Mouse (Mus musculus): ENCODE results near the gene Wnt10b. TPM values are rescaled to one million over a fixed set of nuclear protein-coding genes. Genes with fewer than 3 reads are reported as not detected.

Wnt10b gene
- polyA plus RNA-seq, 1 experiment from 2014 or later = 0.34 TPM

DNA sequence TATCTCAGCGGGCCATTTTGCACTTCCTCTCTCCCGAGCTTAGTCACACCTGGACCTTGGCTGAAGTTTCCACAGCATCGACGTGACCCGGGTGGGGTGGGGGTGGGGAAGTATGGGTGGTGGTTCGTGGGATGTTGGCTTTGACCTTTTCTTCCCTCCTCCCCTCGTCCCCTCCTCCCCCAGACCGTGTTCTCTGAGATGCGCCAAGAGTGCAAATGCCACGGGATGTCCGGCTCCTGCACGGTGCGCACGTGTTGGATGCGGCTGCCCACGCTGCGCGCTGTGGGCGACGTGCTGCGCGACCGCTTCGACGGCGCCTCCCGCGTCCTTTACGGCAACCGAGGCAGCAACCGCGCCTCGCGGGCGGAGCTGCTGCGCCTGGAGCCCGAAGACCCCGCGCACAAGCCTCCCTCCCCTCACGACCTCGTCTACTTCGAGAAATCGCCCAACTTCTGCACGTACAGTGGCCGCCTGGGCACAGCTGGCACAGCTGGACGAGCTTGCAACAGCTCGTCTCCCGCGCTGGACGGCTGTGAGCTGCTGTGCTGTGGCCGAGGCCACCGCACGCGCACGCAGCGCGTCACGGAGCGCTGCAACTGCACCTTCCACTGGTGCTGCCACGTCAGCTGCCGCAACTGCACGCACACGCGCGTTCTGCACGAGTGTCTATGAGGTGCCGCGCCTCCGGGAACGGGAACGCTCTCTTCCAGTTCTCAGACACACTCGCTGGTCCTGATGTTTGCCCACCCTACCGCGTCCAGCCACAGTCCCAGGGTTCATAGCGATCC is 14.5 kb upstream of the Wnt10b start:
- Histone ChIP-seq H3K4me2 (replicated peaks) (peak overlapping the region; percentile 42), H3K9ac (replicated peaks) (no peak overlapping the region), H3K27me3 (peaks cover 100% of the 10 kb centered on the region), H3K9me3 (no peaks in the 10 kb centered on the region), H3K4me1 (peaks cover 41% of the 10 kb centered on the region), H3K4me3 (peak overlapping the region; percentile 29), H3K27ac (replicated peaks) (no peak overlapping the region), H3K36me3 (no peaks in the 10 kb centered on the region)
- WGBS = 3% methylated on average over 75 of the region's 75 CpGs
- no peak for ATAC-seq (ENCODE audit: low FRiP score, low read depth)

DNA sequence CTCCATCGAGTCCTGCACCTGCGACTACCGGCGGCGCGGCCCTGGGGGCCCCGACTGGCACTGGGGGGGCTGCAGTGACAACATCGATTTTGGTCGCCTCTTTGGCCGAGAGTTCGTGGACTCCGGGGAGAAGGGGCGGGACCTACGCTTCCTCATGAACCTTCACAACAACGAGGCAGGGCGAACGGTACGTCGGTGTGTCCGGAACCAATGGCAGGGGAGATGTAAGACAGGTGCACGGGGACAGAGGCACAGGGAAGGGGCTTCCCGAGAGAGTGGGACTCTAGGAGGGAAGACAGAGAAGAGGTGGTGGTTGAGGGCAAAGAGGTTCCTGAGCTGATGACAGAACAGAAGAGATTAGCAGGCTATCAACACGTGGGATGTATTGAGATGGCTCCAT is 13.8 kb upstream of the Wnt10b start:
- 0 out of 2 replicates have a peak overlapping the region, but pooled peaks have one; percentile 24 for H3K4me2 ChIP-seq (replicated peaks)
- peaks cover 35% of the 10 kb centered on the region for H3K4me1 ChIP-seq
- H3K9ac ChIP-seq (replicated peaks) = no peak overlapping the region; the same call in 1 of the 2 replicates
- no peaks in the 10 kb centered on the region for H3K9me3 ChIP-seq
- peak overlapping the region; percentile 29 for H3K4me3 ChIP-seq
- 0 out of 2 replicates have a peak overlapping the region, but pooled peaks have one; percentile 21 for H3K27ac ChIP-seq (replicated peaks)
- no peaks in the 10 kb centered on the region for H3K36me3 ChIP-seq
- H3K27me3 ChIP-seq = peaks cover 100% of the 10 kb centered on the region
- no peak for ATAC-seq (ENCODE audit: low FRiP score, low read depth)
- under 1% methylated on average over 23 of the region's 23 CpGs for WGBS

DNA sequence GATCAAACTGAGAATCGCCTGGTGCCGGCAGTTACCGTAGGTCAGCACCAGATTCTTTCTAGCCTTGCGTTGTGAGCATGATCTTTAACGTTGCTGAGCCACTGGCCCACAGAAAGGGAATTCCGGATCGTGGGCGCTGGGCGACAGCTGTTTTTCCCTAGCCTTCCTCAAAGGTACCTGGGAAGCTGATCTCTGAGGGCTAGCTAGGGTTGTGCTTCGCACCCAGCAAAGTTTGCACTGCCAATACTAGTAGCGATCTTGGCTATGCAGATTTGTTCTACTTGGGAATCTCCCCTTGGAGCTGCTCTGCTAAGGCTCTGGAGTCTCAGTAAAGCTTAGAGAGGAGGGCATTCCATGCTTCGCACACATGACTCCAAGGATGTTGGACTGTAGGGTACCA is 13.3 kb upstream of the Wnt10b start:
- Histone ChIP-seq H3K4me3 (peak overlapping the region; percentile 29), H3K27me3 (peaks cover 100% of the 10 kb centered on the region), H3K36me3 (no peaks in the 10 kb centered on the region), H3K4me1 (peaks cover 29% of the 10 kb centered on the region), H3K9me3 (no peaks in the 10 kb centered on the region), H3K4me2 (replicated peaks) (peak overlapping the region; percentile 24; the same call in 1 of the 2 replicates), H3K27ac (replicated peaks) (0 out of 2 replicates have a peak overlapping the region, but pooled peaks have one; percentile 21), H3K9ac (replicated peaks) (peak overlapping the region; percentile 25)
- WGBS = under 1% methylated on average over 12 of the region's 12 CpGs
- ATAC-seq (ENCODE audit: low FRiP score, low read depth) = no peak

- Histone ChIP-seq H3K27ac (replicated peaks) (no peak overlapping the region), H3K36me3 (no peaks in the 10 kb centered on the region), H3K27me3 (peaks cover 98% of the 10 kb centered on the region), H3K4me1 (peaks cover 29% of the 10 kb centered on the region), H3K4me2 (replicated peaks) (peak overlapping the region; percentile 24; the same call in 1 of the 2 replicates), H3K9ac (replicated peaks) (peak overlapping the region; percentile 25; the same call in 1 of the 2 replicates), H3K4me3 (peak overlapping the region; percentile 29), H3K9me3 (no peaks in the 10 kb centered on the region)
- ATAC-seq (ENCODE audit: low FRiP score, low read depth) = no peak
- WGBS = under 1% methylated on average over 23 of the region's 23 CpGs
Observed at GRCm38 (mm10) chr15:98790761-98791160, 12.8 kb upstream of the Wnt10b start.

GRCm38 (mm10) chr15:98789661-98790535 is 11.9 kb upstream of the Wnt10b start, which contains the start of gene Wnt1:
TSS of gene Wnt1 (plus strand) at chr15:98789857.
- Histone ChIP-seq H3K36me3 (no peaks in the 10 kb centered on the region), H3K9me3 (no peaks in the 10 kb centered on the region), H3K4me3 (peak within 1 kb of the TSS; percentile 29), H3K4me2 (replicated peaks) (peak within 1 kb of the TSS; percentile 24), H3K27ac (replicated peaks) (no peak within 1 kb of the TSS), H3K4me1 (peaks cover 27% of the 10 kb centered on the region), H3K27me3 (peaks cover 98% of the 10 kb centered on the region), H3K9ac (replicated peaks) (no peak within 1 kb of the TSS; the same call in 1 of the 2 replicates)
- ATAC-seq (ENCODE audit: low FRiP score, low read depth) = 0 out of 2 replicates have a peak, but pooled peaks have one; percentile 16
- under 1% methylated on average over 51 of the region's 51 CpGs for WGBS

DNA sequence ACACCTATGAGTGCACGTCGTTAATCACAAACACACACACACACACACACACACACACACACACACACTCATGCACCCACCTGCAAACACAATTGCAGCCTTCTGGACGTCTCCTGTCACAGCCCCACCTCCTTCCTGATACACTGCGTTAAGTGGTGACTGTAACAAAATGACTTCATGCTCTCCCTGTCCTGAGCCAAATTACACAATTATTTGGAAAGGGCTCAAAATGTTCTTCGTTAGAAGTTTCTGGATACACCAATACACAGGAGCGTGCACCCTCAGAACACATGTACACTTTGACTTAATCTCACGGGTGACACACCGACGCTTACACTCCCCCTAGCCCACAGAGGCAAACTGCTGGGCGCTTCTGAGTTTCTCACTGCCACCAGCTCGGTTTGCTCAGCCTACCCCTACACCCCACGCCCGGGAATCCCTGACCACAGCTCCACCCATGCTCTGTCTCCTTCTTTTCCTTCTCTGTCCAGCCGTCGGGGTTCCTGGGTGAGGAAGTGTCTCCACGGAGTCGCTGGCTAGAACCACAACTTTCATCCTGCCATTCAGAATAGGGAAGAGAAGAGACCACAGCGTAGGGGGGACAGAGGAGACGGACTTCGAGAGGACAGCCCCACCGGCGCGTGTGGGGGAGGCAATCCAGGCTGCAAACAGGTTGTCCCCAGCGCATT is 11.2 kb upstream of the Wnt10b start:
- no peak for ATAC-seq (ENCODE audit: low FRiP score, low read depth)
- H3K4me1 ChIP-seq = peaks cover 27% of the 10 kb centered on the region
- H3K36me3 ChIP-seq = no peaks in the 10 kb centered on the region
- WGBS = 12% methylated on average over 24 of the region's 24 CpGs
- peaks cover 96% of the 10 kb centered on the region for H3K27me3 ChIP-seq
- peak overlapping the region; percentile 23; the same call in 1 of the 2 replicates for H3K4me2 ChIP-seq (replicated peaks)
- no peak overlapping the region for H3K27ac ChIP-seq (replicated peaks)
- H3K9ac ChIP-seq (replicated peaks) = no peak overlapping the region
- H3K4me3 ChIP-seq = peak overlapping the region; percentile 28; the same call in 1 of the 2 replicates
- no peaks in the 10 kb centered on the region for H3K9me3 ChIP-seq

- no peak overlapping the region for H3K4me2 ChIP-seq (replicated peaks)
- no peaks in the 10 kb centered on the region for H3K36me3 ChIP-seq
- peaks cover 91% of the 10 kb centered on the region for H3K27me3 ChIP-seq
- H3K27ac ChIP-seq (replicated peaks) = no peak overlapping the region
- no peak overlapping the region for H3K4me3 ChIP-seq
- H3K9me3 ChIP-seq = no peaks in the 10 kb centered on the region
- H3K9ac ChIP-seq (replicated peaks) = no peak overlapping the region
- peaks cover 26% of the 10 kb centered on the region for H3K4me1 ChIP-seq
- 46% methylated on average over 4 of the region's 4 CpGs for WGBS
- no peak for ATAC-seq (ENCODE audit: low FRiP score, low read depth)
Observed at GRCm38 (mm10) chr15:98787930-98788329, 10.0 kb upstream of the Wnt10b start.

- WGBS = 36% methylated on average over 7 of the region's 7 CpGs
- no peak for ATAC-seq (ENCODE audit: low FRiP score, low read depth)
- Histone ChIP-seq H3K27ac (replicated peaks) (no peak overlapping the region), H3K4me2 (replicated peaks) (no peak overlapping the region), H3K9me3 (no peaks in the 10 kb centered on the region), H3K4me1 (0 out of 2 replicates have a peak, but pooled peaks cover 10% of the 10 kb centered on the region), H3K4me3 (no peak overlapping the region), H3K27me3 (peaks cover 91% of the 10 kb centered on the region), H3K9ac (replicated peaks) (no peak overlapping the region), H3K36me3 (no peaks in the 10 kb centered on the region)
Observed at GRCm38 (mm10) chr15:98785744-98786143, 7.8 kb upstream of the Wnt10b start.

GRCm38 (mm10) chr15:98781166-98781565 is 3.2 kb upstream of the Wnt10b start:
- Histone ChIP-seq H3K27ac (replicated peaks) (no peak overlapping the region), H3K4me3 (no peak overlapping the region), H3K4me1 (peaks cover 27% of the 10 kb centered on the region), H3K4me2 (replicated peaks) (no peak overlapping the region), H3K27me3 (peaks cover 91% of the 10 kb centered on the region), H3K9me3 (no peaks in the 10 kb centered on the region), H3K36me3 (no peaks in the 10 kb centered on the region), H3K9ac (replicated peaks) (no peak overlapping the region)
- ATAC-seq (ENCODE audit: low FRiP score, low read depth) = no peak
- WGBS = 32% methylated on average over 6 of the region's 6 CpGs

DNA sequence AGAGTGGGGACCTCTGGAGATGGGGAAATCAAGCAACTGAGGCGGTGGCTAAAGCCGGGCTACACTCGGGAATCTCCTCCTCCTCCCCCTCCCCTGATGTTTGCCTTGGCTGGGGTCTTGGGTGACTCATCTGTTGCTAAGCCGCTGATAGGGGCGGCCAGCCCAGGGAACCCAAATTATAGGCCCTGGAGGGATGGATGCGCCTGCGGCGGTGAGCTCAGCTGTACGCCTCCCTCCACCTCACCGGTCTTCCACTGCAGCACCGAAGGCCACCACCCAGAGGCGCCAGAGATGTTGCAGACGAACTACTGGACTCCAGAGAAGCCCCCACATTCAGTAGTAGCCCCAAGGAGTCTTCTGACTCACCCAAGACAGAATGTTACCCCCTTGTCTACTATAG is 2.6 kb upstream of the Wnt10b start:
- Histone ChIP-seq H3K36me3 (no peaks in the 10 kb centered on the region), H3K9ac (replicated peaks) (no peak overlapping the region), H3K27ac (replicated peaks) (no peak overlapping the region), H3K4me2 (replicated peaks) (no peak overlapping the region), H3K27me3 (peaks cover 93% of the 10 kb centered on the region), H3K4me1 (peaks cover 32% of the 10 kb centered on the region), H3K9me3 (no peaks in the 10 kb centered on the region), H3K4me3 (no peak overlapping the region)
- ATAC-seq (ENCODE audit: low FRiP score, low read depth) = no peak
- WGBS = 2% methylated on average over 13 of the region's 13 CpGs

DNA sequence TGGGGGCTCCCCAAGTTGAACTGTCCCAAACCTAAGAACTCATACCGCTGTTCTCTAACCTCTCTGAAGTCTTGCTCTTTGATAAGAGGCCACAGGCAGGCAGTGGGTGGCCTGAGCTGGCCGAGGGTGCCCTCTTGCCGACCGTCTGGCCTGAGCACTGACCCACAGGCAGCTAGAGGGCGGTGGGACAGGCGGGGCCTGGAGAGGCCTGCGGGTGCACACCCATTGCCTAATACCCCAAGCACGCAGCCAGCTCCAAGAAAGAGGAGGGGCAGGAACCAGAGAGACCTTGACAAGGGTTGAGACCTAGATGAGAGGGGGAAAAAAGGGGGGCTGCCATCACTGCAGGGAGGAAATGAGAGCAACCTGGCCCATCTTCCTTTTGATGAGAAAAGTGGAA is 2.1 kb upstream of the Wnt10b start:
- H3K27me3 ChIP-seq = peaks cover 93% of the 10 kb centered on the region
- H3K27ac ChIP-seq (replicated peaks) = no peak overlapping the region
- H3K4me2 ChIP-seq (replicated peaks) = no peak overlapping the region
- no peak overlapping the region for H3K4me3 ChIP-seq
- H3K9ac ChIP-seq (replicated peaks) = no peak overlapping the region
- H3K9me3 ChIP-seq = no peaks in the 10 kb centered on the region
- no peak for ATAC-seq (ENCODE audit: low FRiP score, low read depth)
- 6% methylated on average over 8 of the region's 8 CpGs for WGBS
- H3K36me3 ChIP-seq = no peaks in the 10 kb centered on the region
- peaks cover 35% of the 10 kb centered on the region for H3K4me1 ChIP-seq

Data from midbrain, embryonic 12.5 days (tissue).